Mouse (Mus musculus): ENCODE results near the gene Wtap. TPM values are rescaled to one million over a fixed set of nuclear protein-coding genes. Genes with fewer than 3 reads are reported as not detected.
"Not testable (repeated sequence)": the region's sequence is repeated elsewhere in the genome, so short reads cannot be mapped to it uniquely, and the experiment has no call there.

Gene Wtap
- polyA plus RNA-seq, 1 experiment from 2014 or later: 148 TPM

GRCm38 (mm10) chr17:12996345-12996744 lies 2.4 kb upstream of the Wtap start:
- 21% methylated on average over 3 of the region's 3 CpGs for WGBS
- no peak for ATAC-seq (ENCODE audit: low read depth)
- Histone ChIP-seq H3K27ac (replicated peaks) (no peak overlapping the region), H3K9ac (no peak overlapping the region), H3K4me1 (replicated peaks) (0 out of 2 replicates have a peak, but pooled peaks cover 3% of the 10 kb centered on the region), H3K27me3 (no peaks in the 10 kb centered on the region), H3K36me3 (no peaks in the 10 kb centered on the region), H3K4me3 (no peak overlapping the region), H3K4me2 (no peak overlapping the region), H3K9me3 (no peaks in the 10 kb centered on the region)

GRCm38 (mm10) chr17:12992470-12992991 lies 1.4 kb downstream of the Wtap start:
- Histone ChIP-seq H3K36me3 (peaks cover 4% of the 10 kb centered on the region; the same call in 1 of the 2 replicates), H3K9ac (peak overlapping the region; percentile 94), H3K27ac (replicated peaks) (peak overlapping the region; percentile 99), H3K4me3 (peak overlapping the region; percentile 70), H3K27me3 (no peaks in the 10 kb centered on the region), H3K9me3 (no peaks in the 10 kb centered on the region), H3K4me1 (replicated peaks) (peaks cover 27% of the 10 kb centered on the region), H3K4me2 (peak overlapping the region; percentile 76)
- ATAC-seq (ENCODE audit: low read depth): peak; percentile 86
- under 1% methylated on average over 51 of the region's 51 CpGs for WGBS

DNA sequence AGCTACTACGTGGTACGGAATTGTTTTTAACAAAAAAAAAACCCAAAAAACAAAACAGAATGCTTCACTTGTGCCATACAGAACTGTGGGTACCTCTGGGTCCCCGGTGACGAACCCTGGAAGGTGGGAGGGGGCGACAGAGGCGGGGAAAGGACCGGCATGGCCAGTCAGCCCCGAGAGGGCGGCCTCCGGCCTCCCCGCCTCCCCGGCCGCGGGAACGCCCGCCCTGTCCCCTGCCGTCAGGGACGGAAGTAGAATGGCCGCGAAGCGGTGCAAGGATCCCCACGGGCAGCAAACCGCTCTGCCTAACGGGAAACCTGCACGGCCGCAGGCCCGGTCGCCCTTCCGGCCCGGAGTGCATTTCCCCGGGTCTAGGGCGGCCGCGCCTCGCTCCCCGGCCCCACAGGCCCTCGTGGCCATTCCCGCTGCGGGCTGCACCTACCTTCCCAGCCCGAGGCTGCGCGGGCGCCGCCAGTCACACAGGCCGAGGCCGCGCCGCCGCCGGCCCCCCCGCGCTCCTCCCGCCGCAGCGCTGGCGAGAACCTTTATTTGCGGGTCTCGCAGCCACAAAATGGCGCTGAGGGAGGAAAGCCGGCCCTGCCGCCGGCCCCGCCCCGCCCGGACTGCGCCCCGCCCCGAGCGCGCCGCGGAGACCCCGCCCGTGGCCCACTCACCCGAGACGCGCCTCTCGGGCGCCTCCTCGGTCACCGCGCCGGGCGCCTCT lies 2.2 kb downstream of the Wtap start:
- ATAC-seq (ENCODE audit: low read depth): peak; percentile 91
- H3K9ac ChIP-seq: peak overlapping the region; percentile 94

GRCm38 (mm10) chr17:12991194-12991634 lies 2.8 kb downstream of the Wtap start:
- no peaks in the 10 kb centered on the region for H3K27me3 ChIP-seq
- H3K4me2 ChIP-seq: peak overlapping the region; percentile 76
- peaks cover 27% of the 10 kb centered on the region for H3K4me1 ChIP-seq (replicated peaks)
- H3K36me3 ChIP-seq: peaks cover 4% of the 10 kb centered on the region; the same call in 1 of the 2 replicates
- H3K4me3 ChIP-seq: peak overlapping the region; percentile 70
- peak overlapping the region; percentile 99 for H3K27ac ChIP-seq (replicated peaks)
- 3% methylated on average over 12 of the region's 12 CpGs for WGBS
- no peaks in the 10 kb centered on the region for H3K9me3 ChIP-seq
- no peak for ATAC-seq (ENCODE audit: low read depth)
- peak overlapping the region; percentile 94 for H3K9ac ChIP-seq

More for the DNA sequence above, 2.2 kb downstream of the Wtap start:
- Histone ChIP-seq H3K36me3 (peaks cover 4% of the 10 kb centered on the region; the same call in 1 of the 2 replicates), H3K27ac (replicated peaks) (peak overlapping the region; percentile 99), H3K4me1 (replicated peaks) (peaks cover 27% of the 10 kb centered on the region), H3K4me2 (peak overlapping the region; percentile 76), H3K4me3 (peak overlapping the region; percentile 70), H3K9me3 (no peaks in the 10 kb centered on the region), H3K27me3 (no peaks in the 10 kb centered on the region)
- WGBS: 0% methylated on average over 72 of the region's 84 CpGs

GRCm38 (mm10) chr17:12990567-12991145 lies 3.3 kb downstream of the Wtap start:
- ATAC-seq (ENCODE audit: low read depth): no peak
- Histone ChIP-seq H3K4me2 (peak overlapping the region; percentile 76), H3K9me3 (no peaks in the 10 kb centered on the region), H3K4me1 (replicated peaks) (peaks cover 27% of the 10 kb centered on the region), H3K27me3 (no peaks in the 10 kb centered on the region), H3K27ac (replicated peaks) (peak overlapping the region; percentile 99), H3K36me3 (peaks cover 4% of the 10 kb centered on the region; the same call in 1 of the 2 replicates), H3K9ac (peak overlapping the region; percentile 94), H3K4me3 (peak overlapping the region; percentile 70)
- 59% methylated on average over 8 of the region's 8 CpGs for WGBS

- not testable (repeated sequence) for H3K9ac ChIP-seq; H3K27me3 ChIP-seq; H3K4me3 ChIP-seq; H3K4me2 ChIP-seq; ATAC-seq (ENCODE audit: low read depth); H3K9me3 ChIP-seq; H3K27ac ChIP-seq (replicated peaks)
- H3K36me3 ChIP-seq: peaks cover 25% of the 10 kb centered on the region
- WGBS: 95% methylated on average over 8 of the region's 8 CpGs
- peaks cover 26% of the 10 kb centered on the region for H3K4me1 ChIP-seq (replicated peaks)
Measured at GRCm38 (mm10) chr17:12988096-12988495, 5.9 kb downstream of the Wtap start.

DNA sequence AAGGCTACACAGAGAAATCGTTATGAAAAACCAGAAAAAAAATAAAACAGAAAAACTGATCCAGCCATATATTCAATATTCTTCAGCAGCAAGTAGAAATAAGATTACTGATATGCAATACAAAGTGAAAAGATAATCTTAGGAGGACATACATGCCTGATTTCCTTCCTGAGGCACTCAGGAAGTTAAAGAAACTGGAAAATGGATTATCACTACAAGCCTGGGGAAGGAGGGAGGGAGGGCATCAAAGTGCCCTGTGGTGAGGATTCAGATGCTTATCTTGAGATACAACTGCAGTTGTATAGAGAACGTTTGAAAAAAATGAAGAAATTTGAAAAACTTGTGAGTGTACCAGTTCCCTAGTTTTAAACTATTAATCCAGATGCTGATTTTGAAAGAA lies 10.0 kb downstream of the Wtap start:
- no peak overlapping the region for H3K4me3 ChIP-seq
- ATAC-seq (ENCODE audit: low read depth): no peak
- H3K36me3 ChIP-seq: peaks cover 58% of the 10 kb centered on the region
- no peaks in the 10 kb centered on the region for H3K9me3 ChIP-seq
- H3K4me2 ChIP-seq: no peak overlapping the region
- H3K4me1 ChIP-seq (replicated peaks): peaks cover 5% of the 10 kb centered on the region
- H3K27me3 ChIP-seq: no peaks in the 10 kb centered on the region
- H3K9ac ChIP-seq: no peak overlapping the region
- 92% methylated on average over 2 of the region's 2 CpGs for WGBS
- H3K27ac ChIP-seq (replicated peaks): no peak overlapping the region

DNA sequence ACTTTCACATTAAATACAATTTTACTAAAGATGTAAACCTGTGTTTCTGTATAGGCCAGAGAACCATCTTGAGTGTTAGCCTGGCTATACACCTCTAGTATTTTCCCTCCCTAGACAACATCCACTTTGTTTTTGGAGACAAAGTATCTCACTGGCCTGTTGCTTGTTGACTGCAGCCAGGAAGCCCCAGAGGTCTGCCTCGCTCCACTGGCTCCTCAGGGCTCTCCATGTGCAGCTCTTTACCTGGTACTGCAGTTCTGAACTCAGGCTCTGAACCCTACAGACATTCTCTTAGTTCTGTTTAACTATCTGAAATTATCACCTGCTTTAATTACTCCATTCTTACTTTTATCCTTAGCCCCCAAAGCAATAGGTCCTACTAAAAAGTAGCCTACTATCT lies 15.4 kb downstream of the Wtap start:
- H3K4me3 ChIP-seq: no peak overlapping the region
- H3K9ac ChIP-seq: no peak overlapping the region
- no peak overlapping the region for H3K4me2 ChIP-seq
- H3K36me3 ChIP-seq: peaks cover 73% of the 10 kb centered on the region
- H3K4me1 ChIP-seq (replicated peaks): no peaks in the 10 kb centered on the region
- H3K27ac ChIP-seq (replicated peaks): no peak overlapping the region
- no peaks in the 10 kb centered on the region for H3K9me3 ChIP-seq
- ATAC-seq (ENCODE audit: low read depth): no peak
- H3K27me3 ChIP-seq: no peaks in the 10 kb centered on the region
- 91% methylated on average over 1 of the region's 1 CpGs for WGBS

GRCm38 (mm10) chr17:12973851-12974250 lies 20.1 kb downstream of the Wtap start:
- Histone ChIP-seq H3K9me3 (no peaks in the 10 kb centered on the region), H3K9ac (no peak overlapping the region), H3K4me3 (no peak overlapping the region), H3K4me2 (no peak overlapping the region), H3K27ac (replicated peaks) (no peak overlapping the region), H3K4me1 (replicated peaks) (no peaks in the 10 kb centered on the region), H3K36me3 (peaks cover 60% of the 10 kb centered on the region), H3K27me3 (no peaks in the 10 kb centered on the region)
- 84% methylated on average over 2 of the region's 2 CpGs for WGBS
- no peak for ATAC-seq (ENCODE audit: low read depth)

DNA sequence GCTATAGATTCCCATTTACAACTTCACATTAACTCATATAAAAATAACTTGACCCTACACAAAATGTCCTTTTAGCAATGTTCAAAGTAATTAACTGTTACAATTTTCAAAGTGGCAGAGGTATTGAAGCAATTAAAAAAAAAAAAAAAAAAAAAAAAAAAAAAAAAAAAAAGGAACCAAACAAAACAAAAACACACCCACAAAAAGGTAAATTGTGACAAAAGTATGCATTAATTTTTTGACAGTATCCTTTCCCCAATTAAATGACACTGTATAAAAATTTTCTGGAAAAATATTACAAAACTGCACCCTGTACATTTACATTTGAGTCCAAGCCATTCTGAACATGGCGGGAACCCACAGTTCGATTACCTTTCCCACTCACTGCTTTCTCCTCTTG lies 26.8 kb downstream of the Wtap start:
- H3K36me3 ChIP-seq: peaks cover 49% of the 10 kb centered on the region
- H3K4me1 ChIP-seq (replicated peaks): no peaks in the 10 kb centered on the region
- ATAC-seq (ENCODE audit: low read depth): no peak
- 85% methylated on average over 2 of the region's 2 CpGs for WGBS
- H3K27me3 ChIP-seq: no peaks in the 10 kb centered on the region
- no peak overlapping the region for H3K4me3 ChIP-seq
- no peak overlapping the region for H3K4me2 ChIP-seq
- no peak overlapping the region for H3K9ac ChIP-seq
- no peak overlapping the region for H3K27ac ChIP-seq (replicated peaks)
- H3K9me3 ChIP-seq: no peaks in the 10 kb centered on the region

- H3K4me1 ChIP-seq (replicated peaks): peaks cover 16% of the 10 kb centered on the region
- 80% methylated on average over 3 of the region's 3 CpGs for WGBS
- peaks cover 32% of the 10 kb centered on the region for H3K36me3 ChIP-seq
- no peak overlapping the region for H3K9ac ChIP-seq
- H3K27me3 ChIP-seq: no peaks in the 10 kb centered on the region
- no peak overlapping the region for H3K27ac ChIP-seq (replicated peaks)
- H3K9me3 ChIP-seq: no peaks in the 10 kb centered on the region
- H3K4me2 ChIP-seq: no peak overlapping the region
- H3K4me3 ChIP-seq: no peak overlapping the region
- ATAC-seq (ENCODE audit: low read depth): no peak
Measured at GRCm38 (mm10) chr17:12963476-12963875, 30.5 kb downstream of the Wtap start.

DNA sequence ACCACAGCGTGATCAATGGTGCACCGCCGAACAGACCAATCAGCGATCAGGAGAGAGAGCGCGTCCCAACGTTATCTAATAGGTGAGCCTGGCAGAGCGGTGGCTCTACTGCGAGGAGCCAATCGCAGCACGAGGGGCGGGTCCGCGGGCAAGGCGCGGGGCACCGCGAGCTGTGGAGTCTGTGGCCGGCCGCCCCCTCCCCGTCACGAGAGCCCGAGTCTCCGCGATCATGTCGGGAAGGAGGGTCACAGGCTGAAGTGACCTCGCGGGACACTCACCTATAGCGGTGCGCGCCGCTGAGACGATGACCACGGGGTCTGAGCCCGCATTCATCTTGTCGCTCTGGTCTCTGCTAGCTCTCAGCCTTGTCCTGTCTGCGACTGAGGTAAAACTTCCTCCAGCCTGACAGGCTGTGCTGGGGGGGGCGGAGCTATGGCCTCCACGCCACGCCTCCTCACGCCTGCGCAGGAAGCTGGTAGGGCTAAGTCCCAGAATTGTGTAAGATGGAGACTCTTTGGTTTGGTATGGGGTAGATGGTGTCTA lies 33.6 kb downstream of the Wtap start, which contains the start of gene Acat2:
TSS of gene Acat2 (minus strand) at position 417 of the 543 bp plus-strand sequence.
- H3K36me3 ChIP-seq: peaks cover 23% of the 10 kb centered on the region
- WGBS: under 1% methylated on average over 41 of the region's 42 CpGs
- ATAC-seq (ENCODE audit: low read depth): peak; percentile 99
- H3K4me1 ChIP-seq (replicated peaks): peaks cover 32% of the 10 kb centered on the region
- peak within 1 kb of the TSS; percentile 73 for H3K9ac ChIP-seq
- peak within 1 kb of the TSS; percentile 73 for H3K4me2 ChIP-seq
- H3K4me3 ChIP-seq: peak within 1 kb of the TSS; percentile 65
- no peaks in the 10 kb centered on the region for H3K9me3 ChIP-seq
- H3K27me3 ChIP-seq: no peaks in the 10 kb centered on the region
- H3K27ac ChIP-seq (replicated peaks): peak within 1 kb of the TSS; percentile 94
